Mouse (Mus musculus) embryonic facial prominence, embryonic 13.5 days (tissue): ENCODE data around the gene Fgfr2. TPM values are rescaled to one million over a fixed set of nuclear protein-coding genes. Genes with fewer than 3 reads are reported as not detected.

ENCODE experiments used
- ATAC-seq: fragments of 200-750 bp; cut with Nextera tagmentation; 2 replicates; pipeline ENCODE4 v1.8.0; 2017; ENCODE audit warnings: low read depth; ENCODE audit not compliant: insufficient number of reproducible peaks, insufficient read depth, low FRiP score, low TSS enrichment
- H3K27ac ChIP-seq: fragments of 300-500 bp; sonication (generic); 2 replicates; pipeline ENCODE4 v1.5.1; 2015; ENCODE audit warnings: moderate library complexity, mild to moderate bottlenecking, inconsistent platforms
- H3K27me3 ChIP-seq: fragments of 300-500 bp; sonication (generic); 2 replicates; pipeline ENCODE4 v1.6.1; 2015; ENCODE audit warnings: mild to moderate bottlenecking, inconsistent platforms
- H3K36me3 ChIP-seq: fragments of 300-500 bp; sonication (generic); 2 replicates; pipeline ENCODE4 v1.6.1; 2015; ENCODE audit warnings: mild to moderate bottlenecking, inconsistent platforms
- H3K4me1 ChIP-seq: fragments of 300-500 bp; sonication (generic); 2 replicates; pipeline ENCODE4 v1.6.1; 2015; ENCODE audit warnings: inconsistent platforms
- H3K4me2 ChIP-seq: fragments of 300-500 bp; sonication (generic); 2 replicates; pipeline ENCODE4 v1.6.1; 2015; ENCODE audit warnings: moderate library complexity, mild to moderate bottlenecking, inconsistent platforms
- H3K4me3 ChIP-seq: fragments of 300-500 bp; sonication (generic); 2 replicates; pipeline ENCODE4 v1.5.1; 2015; ENCODE audit warnings: mild to moderate bottlenecking, inconsistent platforms
- H3K9ac ChIP-seq: fragments of 300-500 bp; sonication (generic); 2 replicates; pipeline ENCODE4 v1.6.1; 2015; ENCODE audit warnings: mild to moderate bottlenecking, inconsistent platforms
- H3K9me3 ChIP-seq: fragments of 300-500 bp; sonication (generic); 2 replicates; pipeline ENCODE4 v1.6.1; 2016; ENCODE audit warnings: inconsistent platforms
- WGBS: fragments of 180-500 bp; shearing (Covaris S2); methylation state at CpG from one replicate; pipeline ENCODE4 v1.1.7; 2015; ENCODE audit warnings: mixed read lengths; 5-methylcytosine and 5-hydroxymethylcytosine counted together
- polyA plus RNA-seq: library from polyadenylated mRNA; unstranded; fragments of >200 nt; fragmentation: Nextera tagmentation; extraction: Ambion mirVana; gene quantifications from 2 replicates; pipeline ENCODE4 v1.2.1, GENCODE M21; 2015

The Fgfr2 gene
- polyA plus RNA-seq, 1 experiment from 2014 or later = 174 TPM

GRCm38 (mm10) chr7:130773914-130774630, 2349.1 kb downstream of the Fgfr2 start, which contains the start of gene Btbd16:
Gene Btbd16, plus strand, starts transcription at chr7:130774069.
- no peaks in the 10 kb centered on the region for H3K9me3 ChIP-seq
- H3K4me2 ChIP-seq = no peak within 1 kb of the TSS
- H3K4me1 ChIP-seq = no peaks in the 10 kb centered on the region
- no peak within 1 kb of the TSS for H3K4me3 ChIP-seq
- 59% methylated on average over 9 of the region's 9 CpGs for WGBS
- no peak within 1 kb of the TSS for H3K27ac ChIP-seq
- no peak within 1 kb of the TSS for H3K9ac ChIP-seq
- no peaks in the 10 kb centered on the region for H3K36me3 ChIP-seq
- H3K27me3 ChIP-seq = no peaks in the 10 kb centered on the region
- no peak for ATAC-seq

GRCm38 (mm10) chr7:130773171-130773830, 2349.8 kb downstream of the Fgfr2 start:
- Histone ChIP-seq H3K36me3 (no peaks in the 10 kb centered on the region), H3K9ac (no peak overlapping the region), H3K4me3 (no peak overlapping the region), H3K9me3 (no peaks in the 10 kb centered on the region), H3K4me1 (no peaks in the 10 kb centered on the region), H3K4me2 (no peak overlapping the region), H3K27ac (no peak overlapping the region), H3K27me3 (no peaks in the 10 kb centered on the region)
- 65% methylated on average over 11 of the region's 11 CpGs for WGBS
- no peak for ATAC-seq

DNA sequence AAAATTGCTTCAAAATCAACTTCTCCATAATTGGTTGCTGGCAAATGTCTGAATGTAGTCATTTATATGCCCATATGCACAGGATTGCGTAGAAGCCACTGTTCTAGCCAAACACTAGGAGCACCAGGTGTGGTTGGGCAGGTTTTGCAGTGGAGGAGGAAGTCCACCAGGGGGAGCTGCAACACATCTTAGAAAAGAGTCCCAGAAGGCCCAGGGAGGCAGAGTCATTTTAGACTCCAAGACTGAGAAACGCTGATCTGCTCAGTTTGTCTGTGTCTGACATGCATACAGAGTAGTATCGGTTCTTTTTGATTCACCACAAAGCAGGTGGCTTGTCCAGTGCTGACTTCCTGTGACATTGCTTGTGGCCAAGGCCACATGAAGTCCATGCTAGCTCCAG, 2352.4 kb downstream of the Fgfr2 start:
- Histone ChIP-seq H3K27me3 (no peaks in the 10 kb centered on the region), H3K4me2 (no peak overlapping the region), H3K4me1 (no peaks in the 10 kb centered on the region), H3K27ac (no peak overlapping the region), H3K9me3 (no peaks in the 10 kb centered on the region), H3K9ac (no peak overlapping the region), H3K4me3 (no peak overlapping the region), H3K36me3 (peaks cover 12% of the 10 kb centered on the region)
- 28% methylated on average over 3 of the region's 3 CpGs for WGBS
- ATAC-seq = no peak

DNA sequence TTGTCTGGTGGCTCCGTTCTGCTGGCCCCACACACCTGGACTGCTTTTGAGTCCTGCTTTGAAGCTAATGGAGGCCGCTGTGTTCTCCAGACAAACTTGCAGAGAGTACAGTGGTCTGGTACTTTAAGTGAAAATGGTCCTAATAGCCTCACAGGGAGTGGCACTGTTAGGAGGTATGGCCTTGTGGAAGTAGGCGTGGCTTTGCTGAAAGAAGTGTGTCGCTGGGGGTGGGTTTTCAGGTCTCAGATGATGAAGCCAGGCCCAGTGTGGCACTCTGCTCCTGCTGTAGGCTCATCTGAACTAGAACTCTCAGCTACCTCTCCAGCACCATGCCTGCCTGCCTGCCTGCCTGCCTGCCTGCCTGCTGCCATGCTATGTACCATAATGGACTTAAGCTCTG, 2355.0 kb downstream of the Fgfr2 start:
- Histone ChIP-seq H3K4me2 (no peak overlapping the region), H3K4me1 (no peaks in the 10 kb centered on the region), H3K9me3 (no peaks in the 10 kb centered on the region), H3K27me3 (no peaks in the 10 kb centered on the region), H3K36me3 (peaks cover 29% of the 10 kb centered on the region), H3K27ac (no peak overlapping the region), H3K4me3 (no peak overlapping the region), H3K9ac (no peak overlapping the region)
- no peak for ATAC-seq
- WGBS = 94% methylated on average over 4 of the region's 4 CpGs

GRCm38 (mm10) chr7:130766411-130767170, 2356.6 kb downstream of the Fgfr2 start:
- no peak for ATAC-seq
- Histone ChIP-seq H3K4me3 (no peak overlapping the region), H3K27me3 (no peaks in the 10 kb centered on the region), H3K4me1 (peaks cover 4% of the 10 kb centered on the region; the same call in 1 of the 2 replicates), H3K36me3 (peaks cover 33% of the 10 kb centered on the region), H3K27ac (no peak overlapping the region), H3K9me3 (no peaks in the 10 kb centered on the region), H3K4me2 (no peak overlapping the region), H3K9ac (no peak overlapping the region)
- WGBS = 75% methylated on average over 30 of the region's 30 CpGs

DNA sequence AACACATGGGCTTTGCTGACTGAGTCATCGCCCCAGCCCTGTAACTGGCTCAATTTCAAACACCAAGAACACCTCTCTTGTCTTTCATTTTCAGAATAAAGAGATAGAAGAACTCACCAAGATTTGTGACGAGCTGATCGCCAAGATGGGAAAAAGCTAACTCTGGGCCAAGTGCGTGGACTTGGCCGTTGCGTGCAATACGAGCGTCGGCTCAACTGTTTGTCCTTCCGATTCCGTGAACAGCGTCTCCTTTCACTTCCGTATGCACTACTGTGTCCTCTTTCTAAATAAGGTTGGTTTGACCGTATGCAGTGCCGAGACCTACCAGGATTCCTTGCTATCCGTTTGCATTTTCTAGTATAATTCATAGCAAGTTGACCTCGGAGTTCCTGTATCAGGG, 2359.0 kb downstream of the Fgfr2 start:
- no peak overlapping the region for H3K4me2 ChIP-seq
- no peak overlapping the region for H3K9ac ChIP-seq
- peaks cover 57% of the 10 kb centered on the region for H3K36me3 ChIP-seq
- no peaks in the 10 kb centered on the region for H3K27me3 ChIP-seq
- no peak overlapping the region for H3K4me3 ChIP-seq
- H3K27ac ChIP-seq = 0 out of 2 replicates have a peak overlapping the region, but pooled peaks have one; percentile 11
- 89% methylated on average over 17 of the region's 17 CpGs for WGBS
- H3K4me1 ChIP-seq = peaks cover 4% of the 10 kb centered on the region; the same call in 1 of the 2 replicates
- no peak for ATAC-seq
- H3K9me3 ChIP-seq = no peaks in the 10 kb centered on the region

DNA sequence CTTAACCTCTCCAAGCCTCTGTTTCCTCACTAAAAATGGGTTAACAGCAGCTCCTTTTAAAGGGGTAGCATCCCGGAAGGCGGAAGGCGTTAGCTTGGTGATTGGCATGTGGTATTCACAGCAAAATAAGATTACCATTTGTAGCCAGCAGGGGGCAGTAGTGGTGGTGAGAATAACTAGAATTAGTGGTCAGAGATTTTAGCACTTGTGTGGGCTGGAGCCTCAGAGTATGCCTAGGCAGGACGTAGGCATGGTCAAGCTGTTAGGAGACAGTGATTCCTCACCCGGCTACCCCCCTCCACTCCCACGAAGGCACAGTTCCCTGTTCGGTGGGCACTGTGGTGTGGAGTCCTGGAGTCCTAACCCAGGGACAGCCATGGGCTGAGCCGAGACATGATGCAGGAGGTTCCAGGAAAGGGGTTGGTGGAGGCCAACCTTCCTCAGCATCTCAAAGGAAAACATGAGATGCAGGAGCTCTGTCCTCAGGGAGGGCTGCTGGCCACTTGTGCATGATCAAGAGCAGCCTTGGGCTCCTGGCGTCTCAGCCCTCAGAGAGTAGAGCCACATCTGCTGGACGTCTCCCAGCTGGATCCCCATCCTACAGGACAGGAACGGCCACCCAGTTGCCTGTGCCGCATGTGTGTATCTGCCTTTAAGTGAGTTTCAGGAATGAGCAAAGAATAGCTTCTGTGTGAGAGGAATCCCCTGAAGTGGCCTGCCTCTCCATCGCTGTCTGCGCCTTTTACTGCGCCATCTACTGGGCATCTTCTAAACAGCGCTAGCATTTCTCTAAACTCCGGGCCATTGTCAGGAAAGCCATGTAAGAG, 2360.9 kb downstream of the Fgfr2 start:
- no peak overlapping the region for H3K4me3 ChIP-seq
- H3K36me3 ChIP-seq = peaks cover 76% of the 10 kb centered on the region
- H3K4me1 ChIP-seq = peaks cover 4% of the 10 kb centered on the region; the same call in 1 of the 2 replicates
- H3K9me3 ChIP-seq = no peaks in the 10 kb centered on the region
- H3K27me3 ChIP-seq = no peaks in the 10 kb centered on the region
- H3K9ac ChIP-seq = no peak overlapping the region; the same call in 1 of the 2 replicates
- H3K27ac ChIP-seq = peak overlapping the region; percentile 40
- 38% methylated on average over 17 of the region's 17 CpGs for WGBS
- 0 out of 2 replicates have a peak, but pooled peaks have one; percentile 52 for ATAC-seq
- H3K4me2 ChIP-seq = no peak overlapping the region

DNA sequence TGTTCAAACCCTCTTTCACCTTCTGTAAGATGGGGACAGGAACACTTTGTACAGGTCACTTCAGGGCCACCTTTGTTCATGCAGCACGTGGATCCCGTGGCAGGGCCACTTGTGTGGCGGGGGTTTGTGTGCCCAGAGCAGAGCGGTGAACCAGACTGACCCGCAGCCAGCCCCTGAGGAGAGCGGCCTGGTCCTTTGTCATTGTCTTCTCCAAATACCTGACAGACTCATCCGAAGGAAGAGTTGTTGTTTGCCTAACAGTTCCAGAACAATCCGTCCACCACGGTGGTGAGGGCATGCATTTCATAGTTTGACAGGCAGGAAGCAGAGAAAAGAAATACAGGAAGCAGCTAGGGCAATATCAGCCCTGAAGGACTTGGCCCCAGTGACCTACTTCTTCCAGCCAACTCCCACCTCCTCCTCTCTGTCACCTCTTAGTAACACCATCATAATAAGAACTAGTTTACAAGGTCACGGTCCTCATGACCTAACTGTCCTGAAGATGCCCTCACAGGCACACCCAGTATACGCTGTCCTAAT, 2365.8 kb downstream of the Fgfr2 start:
- H3K36me3 ChIP-seq = peaks cover 76% of the 10 kb centered on the region
- 87% methylated on average over 11 of the region's 11 CpGs for WGBS
- no peak for ATAC-seq
- H3K4me2 ChIP-seq = no peak overlapping the region
- no peak overlapping the region for H3K27ac ChIP-seq
- H3K9ac ChIP-seq = no peak overlapping the region
- no peak overlapping the region for H3K4me3 ChIP-seq
- no peaks in the 10 kb centered on the region for H3K27me3 ChIP-seq
- peaks cover 14% of the 10 kb centered on the region for H3K4me1 ChIP-seq
- no peaks in the 10 kb centered on the region for H3K9me3 ChIP-seq

- Histone ChIP-seq H3K4me1 (peaks cover 12% of the 10 kb centered on the region), H3K4me2 (no peak overlapping the region), H3K9me3 (no peaks in the 10 kb centered on the region), H3K27me3 (no peaks in the 10 kb centered on the region), H3K4me3 (no peak overlapping the region), H3K27ac (no peak overlapping the region), H3K9ac (no peak overlapping the region), H3K36me3 (peaks cover 78% of the 10 kb centered on the region)
- ATAC-seq = no peak
- WGBS = 86% methylated on average over 7 of the region's 7 CpGs
Observed at GRCm38 (mm10) chr7:130756343-130756835, 2366.8 kb downstream of the Fgfr2 start.

- Histone ChIP-seq H3K36me3 (peaks cover 77% of the 10 kb centered on the region), H3K27me3 (no peaks in the 10 kb centered on the region)
Observed at GRCm38 (mm10) chr7:130754790-130755189, 2368.4 kb downstream of the Fgfr2 start.

More at GRCm38 (mm10) chr7:130754790-130755189, 2368.4 kb downstream of the Fgfr2 start:
- Histone ChIP-seq H3K9ac (no peak overlapping the region), H3K9me3 (no peaks in the 10 kb centered on the region), H3K4me1 (peaks cover 22% of the 10 kb centered on the region), H3K4me2 (no peak overlapping the region), H3K27ac (no peak overlapping the region), H3K4me3 (no peak overlapping the region)
- no peak for ATAC-seq
- WGBS = 96% methylated on average over 2 of the region's 2 CpGs
